Comparison of ENCODE assay signal across 21 mouse cellular contexts in genomic region chr11:34337907-34338306, GRCm38 (mm10). TPM values are rescaled to one million over a fixed set of nuclear protein-coding genes. Genes with fewer than 3 reads are reported as not detected.
DNase-seq lines count a peak whose midpoint lies in the region; ATAC-seq and TF ChIP-seq lines count a peak whose summit lies in the region.
"Had no signal": no experiment of that assay in that cellular context is flagged by ENCODE, and none has a peak within 500 bp of the region (broad histone marks: within the 10 kb centered on the region; RNA-seq: fewer than 3 reads in every experiment).

No protein-coding gene starts in this region.

- no peak overlapping the region for H3K4me3 ChIP-seq in gastrocnemius, adult 2 months
- no peak overlapping the region for H3K4me3 ChIP-seq in lung, postnatal 0 days (ENCODE audit: low read depth, low read length)
- no peak overlapping the region for H3K4me3 ChIP-seq in MEL (ENCODE audit: control insufficient read depth in 1 of 2, insufficient read depth in 1 of 2, low read depth in 2 of 2, low read length in 2 of 2)
- no peak overlapping the region for H3K4me3 ChIP-seq in heart, embryonic 11.5 days (ENCODE audit: low read depth, low read length)
- H3K4me3 ChIP-seq: embryonic facial prominence, embryonic 10.5 days; erythroblast, embryonic 14.5 days; heart, embryonic 10.5 days; kidney, embryonic 15.5 days; limb, embryonic 15.5 days had no signal

- H3K27me3 ChIP-seq in lung, postnatal 0 days (replicated peaks; ENCODE audit: insufficient read depth, low read length), result no peaks in the 10 kb centered on the region
- H3K27me3 ChIP-seq in MEL (ENCODE audit: control insufficient read depth in 1 of 2, insufficient read depth in 2 of 2, low read length in 2 of 2), result no peaks in the 10 kb centered on the region
- H3K27me3 ChIP-seq in heart, embryonic 11.5 days (ENCODE audit: control insufficient read depth, insufficient read depth, low read length), result no peaks in the 10 kb centered on the region
- H3K27me3 ChIP-seq: kidney, embryonic 15.5 days; limb, embryonic 15.5 days had no signal

- no peak for ATAC-seq in lung, postnatal 0 days
- ATAC-seq in heart, embryonic 11.5 days (replicated peaks; ENCODE audit: insufficient number of reproducible peaks, low FRiP score, low TSS enrichment), result no peak
- ATAC-seq: inflammation-experienced regulatory T-cells, adult 6 months had no signal

- no peak for DNase-seq in gastrocnemius, adult 2 months
- no peak for DNase-seq in gastrocnemius, postnatal 4 days (ENCODE audit: low spot score in 2 of 2)
- DNase-seq in lung, postnatal 0 days (ENCODE audit: low spot score), result no peak
- no peak for DNase-seq in lung, postnatal 36 days
- peak; percentile 59 for DNase-seq in MEL (ENCODE audit: low read depth, low spot score)
- DNase-seq in naive thymus-derived CD4-positive, alpha-beta T cell, adult 2 months (ENCODE audit: low read depth), result peak; percentile 29
- DNase-seq in embryo, embryonic 9.5 days (ENCODE audit: extremely low spot score), result no peak
- DNase-seq: adrenal gland, postnatal 10 days; cerebellum, adult 9-11 months; gastrocnemius, postnatal 14 days; heart, postnatal 4 days; lung, postnatal 10 days; spleen, adult 18-20 months had no signal

- H3K4me1 ChIP-seq in lung, postnatal 0 days (ENCODE audit: insufficient read depth, low read depth, low read length), result no peaks in the 10 kb centered on the region
- H3K4me1 ChIP-seq in MEL (ENCODE audit: control insufficient read depth in 1 of 2, insufficient read depth in 2 of 2, low read length in 2 of 2), result peaks cover 4 to 7% of the 10 kb centered on the region in 2 experiments
- H3K4me1 ChIP-seq in heart, embryonic 11.5 days (ENCODE audit: control insufficient read depth, insufficient read depth, low read length), result peaks cover 11% of the 10 kb centered on the region

- no peaks in the 10 kb centered on the region for H3K79me2 ChIP-seq in MEL (ENCODE audit: control insufficient read depth, insufficient read depth, low read length, poor library complexity)

- no peak overlapping the region for H3K4me2 ChIP-seq in lung, postnatal 0 days (replicated peaks; ENCODE audit: low read depth, low read length)
- H3K4me2 ChIP-seq in heart, embryonic 11.5 days, result no peak overlapping the region
- H3K4me2 ChIP-seq: kidney, embryonic 15.5 days; limb, embryonic 15.5 days had no signal

- intact Hi-C loops in gastrocnemius, adult 2 months (cut with DNase I), result no loop called here

- H3K27ac ChIP-seq in gastrocnemius, adult 2 months, result no peak overlapping the region
- no peak overlapping the region for H3K27ac ChIP-seq in lung, postnatal 0 days (ENCODE audit: low read length)
- no peak overlapping the region for H3K27ac ChIP-seq in MEL (ENCODE audit: control insufficient read depth, low read depth, low read length)
- no peak overlapping the region for H3K27ac ChIP-seq in heart, embryonic 11.5 days (ENCODE audit: low read depth, low read length)
- H3K27ac ChIP-seq: embryonic facial prominence, embryonic 10.5 days; heart, embryonic 10.5 days; kidney, embryonic 15.5 days; limb, embryonic 15.5 days had no signal

- TF ChIP-seq RAD21 in MEL (IDR thresholded peaks at IDR 0.05; ENCODE audit: low read depth, low read length), result peak; percentile 65

- no peak for TF ChIP-seq EP300 in lung, postnatal 0 days (IDR thresholded peaks at IDR 0.05)
- no peak for TF ChIP-seq EP300 in MEL (IDR thresholded peaks at IDR 0.05; ENCODE audit: low read depth in 1 of 2, low read length in 2 of 2)

- no peaks in the 10 kb centered on the region for H3K36me3 ChIP-seq in lung, postnatal 0 days (ENCODE audit: insufficient read depth, low read length)
- peaks cover 0 to 8% of the 10 kb centered on the region in 2 experiments; a peak in 2 of 4 replicates for H3K36me3 ChIP-seq in MEL (ENCODE audit: control insufficient read depth in 1 of 2, insufficient read depth in 2 of 2, low read length in 2 of 2)
- no peaks in the 10 kb centered on the region for H3K36me3 ChIP-seq in heart, embryonic 11.5 days (ENCODE audit: control insufficient read depth, insufficient read depth, low read length)
- H3K36me3 ChIP-seq: embryonic facial prominence, embryonic 10.5 days; heart, embryonic 10.5 days; kidney, embryonic 15.5 days; limb, embryonic 15.5 days had no signal

- no peaks in the 10 kb centered on the region for H3K9me3 ChIP-seq in lung, postnatal 0 days (ENCODE audit: low read length)
- H3K9me3 ChIP-seq in MEL (replicated peaks; ENCODE audit: insufficient read depth, low read length), result no peaks in the 10 kb centered on the region
- no peaks in the 10 kb centered on the region for H3K9me3 ChIP-seq in heart, embryonic 11.5 days (replicated peaks; ENCODE audit: control insufficient read depth, low read length)
- H3K9me3 ChIP-seq: embryonic facial prominence, embryonic 10.5 days; heart, embryonic 10.5 days; kidney, embryonic 15.5 days; limb, embryonic 15.5 days had no signal

- no peak overlapping the region for H3K9ac ChIP-seq in lung, postnatal 0 days (replicated peaks; ENCODE audit: low read depth)
- H3K9ac ChIP-seq in MEL (ENCODE audit: control insufficient read depth, low read depth, low read length, poor library complexity, severe bottlenecking), result no peak overlapping the region
- no peak overlapping the region for H3K9ac ChIP-seq in heart, embryonic 11.5 days (ENCODE audit: low read depth, low read length)
- H3K9ac ChIP-seq: kidney, embryonic 15.5 days; limb, embryonic 15.5 days had no signal

- peak; percentile 26; the same call in 1 of the 2 replicates for TF ChIP-seq CTCF in gastrocnemius, adult 2 months (IDR thresholded peaks at IDR 0.05)
- peak; percentile 29 for TF ChIP-seq CTCF in lung, postnatal 0 days (IDR thresholded peaks at IDR 0.05)
- TF ChIP-seq CTCF in MEL (IDR thresholded peaks at IDR 0.05 in 2 of 3, conservative IDR thresholded peaks at IDR 0.05 in 1 of 3; ENCODE audit: control insufficient read depth in 1 of 3, insufficient read depth in 1 of 3, low read depth in 2 of 3, low read length in 3 of 3, poor library complexity in 1 of 3, severe bottlenecking in 1 of 3), result peak; percentile 57 to 75 (median 74)

- WGBS in lung, postnatal 0 days, result 64% methylated on average over 1 of the region's 1 CpGs
- WGBS in heart, embryonic 11.5 days (ENCODE audit: insufficient replicate concordance), result 59% methylated on average over 1 of the region's 1 CpGs

- TF ChIP-seq POLR2A in MEL (IDR thresholded peaks at IDR 0.05; ENCODE audit: control insufficient read depth in 1 of 2, insufficient read depth in 1 of 2, low read depth in 1 of 2, low read length in 2 of 2, poor library complexity in 1 of 2), result no peak

TF ChIP-seq in MEL, 35 proteins besides CTCF, POLR2A, EP300 and RAD21:
- TF ChIP-seq MEF2A (IDR thresholded peaks at IDR 0.05; ENCODE audit: extremely low read depth, insufficient replicate concordance, low read depth, low read length, poor library complexity, severe bottlenecking) (no peak), ZKSCAN1 (IDR thresholded peaks at IDR 0.05; ENCODE audit: low read depth, low read length) (peak; percentile 98), MAZ (IDR thresholded peaks at IDR 0.05; ENCODE audit: low read depth, low read length) (no peak), SMC3 (IDR thresholded peaks at IDR 0.05; ENCODE audit: low read depth, low read length) (peak; percentile 60), ZC3H11A (IDR thresholded peaks at IDR 0.05; ENCODE audit: low read depth, low read length) (0 out of 2 replicates have a peak, but pooled peaks have one; percentile 13)

RNA-seq across cellular contexts. Expression of gene Fam196b, which starts 23.3 kb away (rescaled TPM):
- total RNA-seq in gastrocnemius, adult 2 months (2021), result 1 to 10 TPM in 1 of 2 experiments, under 1 TPM in 1; 0.31 to 1.2 TPM
- total RNA-seq in gastrocnemius, postnatal 4 days (2021), result under 1 TPM; 0.10 to 0.17 TPM
- polyA plus RNA-seq in lung, postnatal 0 days (2015; fragmentation: Nextera tagmentation; extraction: Ambion mirVana), result 0.08 and 0.10 TPM in 2 replicates
- 0.20 and 0.23 TPM in 2 replicates for total RNA-seq in MEL (2012; rRNA removed)
- under 1 TPM in 1 of 2 experiments, not detected in 1; 0.10 TPM for polyA plus RNA-seq in MEL (2012; ENCODE audit: insufficient read depth in 1 of 2, insufficient read length in 2 of 2, low read depth in 1 of 2, low replicate concordance in 2 of 2, missing spikeins in 1 of 2)
- polyA plus RNA-seq in heart, embryonic 11.5 days (2014; fragmentation: Nextera tagmentation; extraction: Ambion mirVana), result 0.27 and 0.43 TPM in 2 replicates
- polyA plus RNA-seq: C2C12; erythroblast, embryonic 14.5 days had no signal

Comparison
In these comparisons a context has a peak if more than half of its experiments do, and no peak if none do; other contexts are left out.
1. DNase-seq: peak in MEL (single experiment) and naive thymus-derived CD4-positive, alpha-beta T cell, adult 2 months (single experiment); none in gastrocnemius, adult 2 months (single experiment), gastrocnemius, postnatal 4 days (0 of 2), lung, postnatal 0 days (single experiment), lung, postnatal 36 days (single experiment) and embryo, embryonic 9.5 days (single experiment).
2. Peak in every context shown above with its lines, with median percentiles within 50 percentile points of each other: CTCF ChIP-seq.